Mouse (Mus musculus) olfactory bulb, adult 2 months (tissue): ENCODE measurements at regions not wholly inside any gene's neighbourhood (a gene's known extent, or its start where the extent isn't known, plus 50 kb on each side); places are given as distances from the start of the nearest gene placed in this dataset.

Experiments used
- H3K27ac ChIP-seq: fragments of 200-500 bp; 2 replicates; pipeline ENCODE4 v1.5.1; 2012; ENCODE audit warnings: low read depth, low read length; ENCODE audit not compliant: insufficient read depth
- H3K4me1 ChIP-seq: fragments of 200-500 bp; 2 replicates; pipeline ENCODE4 v1.6.1; 2012; ENCODE audit warnings: low read length; ENCODE audit not compliant: control insufficient read depth, insufficient read depth
- H3K4me3 ChIP-seq: fragments of 200-500 bp; 2 replicates; pipeline ENCODE4 v1.5.1; 2012; ENCODE audit warnings: mild to moderate bottlenecking, low read depth, low read length, moderate library complexity; ENCODE audit not compliant: insufficient read depth
- CTCF ChIP-seq: fragments of 200-500 bp; IDR thresholded peaks from 2 replicates; pipeline ENCODE4 v1.5.1; 2012; ENCODE audit warnings: low read depth, mild to moderate bottlenecking, low read length, moderate library complexity; ENCODE audit not compliant: insufficient read depth
- POLR2A ChIP-seq: fragments of 200-500 bp; IDR thresholded peaks from 2 replicates; pipeline ENCODE4 v1.6.1; 2012; ENCODE audit warnings: mild to moderate bottlenecking, low read depth, low read length, moderate library complexity; ENCODE audit not compliant: insufficient read depth
- WGBS: fragments of 180-500 bp; shearing (Covaris S2); methylation state at CpG from one replicate; pipeline ENCODE4 v1.1.7; 2018; 5-methylcytosine and 5-hydroxymethylcytosine counted together

DNA sequence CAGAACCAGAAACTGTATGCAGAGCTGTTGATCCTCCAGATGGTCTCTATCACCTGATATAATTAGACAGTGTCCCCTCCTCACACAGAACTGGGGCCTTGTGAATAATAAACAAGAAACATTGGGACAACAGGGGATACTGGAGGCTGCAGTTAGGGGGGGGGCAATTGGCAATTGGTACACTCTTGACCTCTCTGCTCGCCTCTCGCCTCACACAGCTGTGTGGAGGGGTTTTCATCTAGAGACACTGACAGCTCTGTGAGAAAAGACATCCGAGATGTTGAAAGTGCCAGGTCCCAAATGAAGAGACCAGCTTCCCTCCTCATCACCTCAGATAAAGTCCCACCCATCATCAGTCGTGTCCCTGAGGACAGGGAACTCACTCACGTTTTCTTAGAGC lies 277.7 kb upstream of the Xylt1 start:
- 84% methylated on average over 5 of the region's 5 CpGs for WGBS
- Histone ChIP-seq H3K4me1 (peaks cover 2% of the 10 kb centered on the region; the same call in 1 of the 2 replicates), H3K27ac (no peak overlapping the region), H3K4me3 (no peak overlapping the region)
- no peak for TF ChIP-seq POLR2A
- TF ChIP-seq CTCF: no peak

DNA sequence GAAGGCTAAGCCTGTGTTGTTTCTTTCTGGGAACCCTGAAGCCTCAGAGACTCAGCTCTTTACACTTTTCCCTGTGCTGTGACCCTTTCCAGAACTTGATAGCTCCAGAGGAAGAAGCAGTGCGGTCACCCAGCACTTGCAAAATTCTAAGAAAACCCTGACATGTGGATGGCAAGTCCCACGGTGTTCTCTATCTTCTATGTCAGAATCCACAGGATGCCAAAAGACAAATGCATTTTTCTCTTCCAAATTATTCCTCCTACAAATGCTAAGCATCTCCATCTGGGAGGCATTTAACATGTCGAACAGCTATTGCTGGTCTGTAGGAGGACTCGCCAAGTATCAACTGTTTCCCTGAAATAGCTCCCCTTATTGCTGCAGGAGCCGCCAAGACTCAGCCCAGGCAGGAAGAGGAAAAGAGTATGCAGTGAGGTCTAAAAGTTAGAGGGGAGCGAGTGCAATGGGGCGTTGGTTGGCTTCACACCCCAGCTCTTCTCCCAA lies 274.0 kb upstream of the Xylt1 start:
- Histone ChIP-seq H3K4me3 (no peak overlapping the region), H3K27ac (no peak overlapping the region), H3K4me1 (peaks cover 5% of the 10 kb centered on the region)
- WGBS: 64% methylated on average over 7 of the region's 7 CpGs
- TF ChIP-seq CTCF (no peak), POLR2A (no peak)

DNA sequence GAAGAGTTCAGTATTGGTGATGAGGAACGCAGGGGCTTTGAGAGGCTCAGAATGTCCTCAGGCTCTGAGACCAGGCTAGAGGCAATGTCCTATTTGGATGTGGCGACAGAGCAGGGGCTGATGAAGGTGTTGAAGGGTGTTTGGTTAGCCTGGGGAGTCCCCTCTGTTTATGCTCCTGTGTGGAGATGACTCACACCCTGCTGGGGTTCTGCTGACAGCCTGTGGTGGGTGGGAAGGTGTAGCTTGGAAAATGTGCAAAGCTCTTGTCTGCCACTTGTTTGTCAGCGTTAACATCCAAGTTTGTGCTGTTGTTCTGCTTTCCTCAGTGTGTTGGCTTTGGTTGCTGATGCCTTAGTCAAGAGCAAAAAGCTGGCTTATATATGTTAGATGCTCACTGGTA lies 272.4 kb upstream of the Xylt1 start:
- no peak for TF ChIP-seq POLR2A
- TF ChIP-seq CTCF: no peak
- no peak overlapping the region for H3K27ac ChIP-seq
- no peak overlapping the region for H3K4me3 ChIP-seq
- 66% methylated on average over 3 of the region's 3 CpGs for WGBS
- peaks cover 5% of the 10 kb centered on the region for H3K4me1 ChIP-seq

DNA sequence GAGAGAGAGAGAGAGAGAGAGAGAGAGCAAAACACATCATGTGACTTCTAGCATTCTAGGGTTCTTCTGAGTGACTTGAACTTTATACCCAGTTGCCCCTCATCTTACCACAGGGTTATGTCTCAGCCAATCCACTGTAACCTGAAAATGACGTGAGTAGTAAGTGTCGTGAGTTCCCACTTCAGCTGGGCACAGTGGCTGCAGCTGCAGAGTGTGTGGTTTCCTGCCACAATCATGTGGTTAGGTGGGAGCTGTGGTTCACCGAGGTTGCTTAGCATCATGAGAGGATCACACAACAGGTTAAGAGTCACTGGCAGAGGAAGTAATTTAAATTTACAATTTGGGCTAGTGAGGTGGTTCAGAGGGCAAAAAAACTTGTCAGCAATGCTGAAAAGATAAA lies 253.1 kb upstream of the Xylt1 start:
- 82% methylated on average over 3 of the region's 3 CpGs for WGBS
- H3K4me1 ChIP-seq: no peaks in the 10 kb centered on the region
- no peak overlapping the region for H3K27ac ChIP-seq
- TF ChIP-seq POLR2A (no peak), CTCF (no peak)
- H3K4me3 ChIP-seq: no peak overlapping the region

DNA sequence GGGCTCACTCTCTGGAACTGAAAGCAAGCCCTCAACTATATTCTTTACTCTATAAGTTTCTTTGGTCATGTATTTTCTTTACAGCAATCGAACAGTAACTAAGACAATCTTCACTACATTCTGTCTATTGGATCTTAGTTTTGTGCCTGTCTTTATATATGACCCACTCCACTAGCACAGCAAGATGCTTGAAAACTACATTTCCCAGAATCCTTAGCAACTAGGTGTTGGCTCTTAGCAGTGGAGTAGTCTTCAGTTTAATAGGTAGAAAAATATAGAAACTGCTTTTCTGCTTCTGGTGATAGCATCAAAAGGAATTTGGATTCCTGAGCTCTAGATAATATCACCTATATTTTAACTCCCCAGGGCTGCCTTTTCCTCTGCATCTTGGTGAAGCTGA lies 245.9 kb upstream of the Xylt1 start:
- Histone ChIP-seq H3K4me1 (peaks cover 3% of the 10 kb centered on the region; the same call in 1 of the 2 replicates), H3K27ac (no peak overlapping the region), H3K4me3 (no peak overlapping the region)
- TF ChIP-seq CTCF (no peak), POLR2A (no peak)
- 88% methylated on average over 1 of the region's 1 CpGs for WGBS

DNA sequence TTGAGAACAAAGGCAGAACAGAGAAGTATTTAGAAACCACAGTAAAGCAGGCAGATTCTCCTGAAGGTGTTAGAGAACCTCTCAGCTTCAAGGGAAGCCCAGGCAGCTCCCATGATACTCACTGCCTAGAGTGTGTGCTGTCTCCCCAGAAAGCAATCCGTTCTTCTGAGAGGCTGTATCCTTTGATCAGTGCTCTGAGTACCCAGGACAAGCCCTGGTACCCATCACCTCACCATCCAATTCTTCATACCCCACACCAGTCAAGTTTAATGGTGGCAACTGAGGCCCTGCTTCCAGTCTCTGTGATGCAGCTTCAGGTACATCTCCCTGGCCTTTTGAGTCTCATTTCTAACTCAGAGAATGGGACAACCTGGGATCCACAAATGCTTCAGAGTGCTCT lies 242.1 kb upstream of the Xylt1 start:
- WGBS: 90% methylated on average over 1 of the region's 1 CpGs
- H3K4me1 ChIP-seq: peaks cover 3% of the 10 kb centered on the region; the same call in 1 of the 2 replicates
- H3K4me3 ChIP-seq: no peak overlapping the region
- no peak overlapping the region for H3K27ac ChIP-seq
- no peak for TF ChIP-seq CTCF
- TF ChIP-seq POLR2A: no peak

DNA sequence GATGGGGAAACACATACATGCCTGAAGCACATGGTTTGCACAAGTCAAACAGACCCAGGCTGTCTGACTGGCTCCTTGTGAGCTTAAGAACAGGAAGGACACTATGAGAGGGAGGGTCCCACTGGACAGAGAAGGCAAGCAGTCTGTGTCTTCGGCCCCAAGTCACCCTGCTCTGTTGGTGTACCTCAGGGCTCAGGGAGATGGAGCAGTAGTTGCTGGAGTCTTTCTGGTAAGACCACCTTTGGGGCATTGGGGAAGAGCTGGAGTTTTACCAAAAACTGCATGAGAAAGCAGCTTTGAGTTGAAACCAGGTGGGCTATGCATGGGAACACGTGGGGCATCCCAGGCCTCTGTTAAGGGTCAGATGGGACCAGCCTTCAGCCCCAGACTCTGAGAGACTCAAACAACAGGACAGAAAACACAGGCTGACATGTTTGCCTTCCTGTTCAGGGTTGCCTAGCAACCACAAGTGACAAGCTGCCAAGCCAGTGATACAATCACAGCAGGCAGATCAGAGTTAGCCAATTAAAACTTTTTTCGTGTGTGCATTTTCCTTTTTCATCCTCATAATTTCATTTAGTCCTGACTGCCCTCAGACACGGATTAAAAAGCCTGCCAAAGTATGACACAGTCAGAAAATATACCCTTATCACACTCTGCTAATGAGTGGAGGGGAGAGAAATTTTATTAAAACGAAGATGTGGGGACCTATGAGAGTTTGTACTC lies 241.4 kb upstream of the Xylt1 start:
- 38% methylated on average over 5 of the region's 5 CpGs for WGBS
- H3K4me3 ChIP-seq: no peak overlapping the region
- H3K4me1 ChIP-seq: peaks cover 3% of the 10 kb centered on the region; the same call in 1 of the 2 replicates
- no peak overlapping the region for H3K27ac ChIP-seq
- TF ChIP-seq CTCF (no peak), POLR2A (no peak)

DNA sequence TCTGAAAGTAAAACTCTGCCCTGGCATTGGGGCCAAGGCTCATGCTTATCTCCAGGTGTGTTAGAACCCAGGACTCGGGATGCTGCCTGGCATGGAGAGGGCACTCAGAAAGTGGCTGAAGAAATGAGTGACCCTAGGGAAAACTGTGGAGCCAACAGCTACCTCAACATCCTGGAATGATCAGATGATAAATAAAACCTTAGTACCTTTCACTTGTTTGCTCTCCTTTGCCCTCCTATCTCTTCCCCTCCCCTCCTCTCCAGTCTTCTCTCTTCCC lies 240.9 kb upstream of the Xylt1 start:
- Histone ChIP-seq H3K4me1 (peaks cover 3% of the 10 kb centered on the region; the same call in 1 of the 2 replicates), H3K27ac (no peak overlapping the region), H3K4me3 (no peak overlapping the region)
- WGBS: 29% methylated on average over 1 of the region's 1 CpGs
- no peak for TF ChIP-seq POLR2A
- TF ChIP-seq CTCF: no peak

DNA sequence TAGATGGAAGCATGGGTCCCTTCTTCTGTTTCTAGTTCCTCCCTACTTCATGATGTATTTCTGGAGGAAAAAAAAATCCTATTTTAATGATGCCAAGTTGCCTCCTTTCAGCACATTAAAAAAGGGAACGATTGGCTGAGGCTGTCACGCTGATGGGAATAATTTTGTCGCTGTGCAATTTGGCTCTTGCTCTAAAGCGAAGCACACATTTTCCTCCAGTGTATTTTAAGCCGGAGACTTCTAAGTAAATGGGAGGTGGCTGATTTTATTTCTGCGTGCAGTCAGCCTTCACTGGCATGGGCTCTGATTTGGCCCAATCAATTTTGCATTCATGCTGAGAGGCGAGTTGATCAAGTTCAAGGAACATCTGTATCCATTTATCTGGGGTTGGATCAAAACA lies 234.0 kb upstream of the Xylt1 start:
- Histone ChIP-seq H3K27ac (no peak overlapping the region), H3K4me3 (no peak overlapping the region), H3K4me1 (peaks cover 5% of the 10 kb centered on the region)
- WGBS: 38% methylated on average over 7 of the region's 7 CpGs
- TF ChIP-seq CTCF (no peak), POLR2A (no peak)
